Mouse (Mus musculus): ENCODE results near the gene Sesn3.
"Not testable (repeated sequence)": the region's sequence is repeated elsewhere in the genome, so short reads cannot be mapped to it uniquely, and the experiment has no call there.

Gene Sesn3

GRCm38 (mm10) chr9:14280696-14281095 is 5.8 kb downstream of the Sesn3 start:
- no peak for DNase-seq (ENCODE audit: low spot score)

GRCm38 (mm10) chr9:14285036-14285435 is 10.2 kb downstream of the Sesn3 start:
- DNase-seq (ENCODE audit: low spot score), result no peak

GRCm38 (mm10) chr9:14287234-14287633 is 12.4 kb downstream of the Sesn3 start:
- DNase-seq (ENCODE audit: low spot score), result no peak

- no peak for DNase-seq (ENCODE audit: low spot score)
Measured at GRCm38 (mm10) chr9:14288500-14288899, 13.6 kb downstream of the Sesn3 start.

- DNase-seq (ENCODE audit: low spot score), result no peak
Measured at GRCm38 (mm10) chr9:14293866-14294265, 19.0 kb downstream of the Sesn3 start.

GRCm38 (mm10) chr9:14295680-14296440 is 21.0 kb downstream of the Sesn3 start:
- DNase-seq (ENCODE audit: low spot score), result no peak

GRCm38 (mm10) chr9:14297204-14297603 is 22.3 kb downstream of the Sesn3 start:
- no peak for DNase-seq (ENCODE audit: low spot score)

- DNase-seq (ENCODE audit: low spot score), result no peak
Measured at GRCm38 (mm10) chr9:14299819-14300218, 25.0 kb downstream of the Sesn3 start.

GRCm38 (mm10) chr9:14300795-14301194 is 25.9 kb downstream of the Sesn3 start:
- DNase-seq (ENCODE audit: low spot score), result no peak

GRCm38 (mm10) chr9:14304262-14304968 is 29.5 kb downstream of the Sesn3 start:
- no peak for DNase-seq (ENCODE audit: low spot score)

GRCm38 (mm10) chr9:14307341-14307740 is 32.5 kb downstream of the Sesn3 start:
- no peak for DNase-seq (ENCODE audit: low spot score)

GRCm38 (mm10) chr9:14313968-14314367 is 39.1 kb downstream of the Sesn3 start:
- DNase-seq (ENCODE audit: low spot score), result no peak

GRCm38 (mm10) chr9:14314477-14314876 is 39.6 kb downstream of the Sesn3 start:
- no peak for DNase-seq (ENCODE audit: low spot score)

GRCm38 (mm10) chr9:14316618-14317017 is 41.8 kb downstream of the Sesn3 start:
- DNase-seq (ENCODE audit: low spot score), result no peak

- no peak for DNase-seq (ENCODE audit: low spot score)
Measured at GRCm38 (mm10) chr9:14335829-14336228, 61.0 kb downstream of the Sesn3 start.

- no peak for DNase-seq (ENCODE audit: low spot score)
Measured at GRCm38 (mm10) chr9:14336901-14337300, 62.0 kb downstream of the Sesn3 start.

- no peak for DNase-seq (ENCODE audit: low spot score)
Measured at GRCm38 (mm10) chr9:14338701-14339100, 63.8 kb downstream of the Sesn3 start.

- DNase-seq (ENCODE audit: low spot score), result no peak
Measured at GRCm38 (mm10) chr9:14342041-14342668, 67.3 kb downstream of the Sesn3 start.

GRCm38 (mm10) chr9:14345866-14346265 is 71.0 kb downstream of the Sesn3 start:
- not testable (repeated sequence) for DNase-seq (ENCODE audit: low spot score)

- DNase-seq (ENCODE audit: low spot score), result peak; percentile 55
Measured at GRCm38 (mm10) chr9:14348416-14348815, 73.5 kb downstream of the Sesn3 start.

GRCm38 (mm10) chr9:14349380-14349779 is 74.5 kb downstream of the Sesn3 start:
- DNase-seq (ENCODE audit: low spot score), result no peak

GRCm38 (mm10) chr9:14350787-14351186 is 75.9 kb downstream of the Sesn3 start:
- no peak for DNase-seq (ENCODE audit: low spot score)

- DNase-seq (ENCODE audit: low spot score), result no peak
Measured at GRCm38 (mm10) chr9:14352337-14352736, 77.5 kb downstream of the Sesn3 start.
